Mouse (Mus musculus) stomach, embryonic 14.5 days (tissue): ENCODE measurements around the gene Cyp4f17. TPM values are rescaled to one million over a fixed set of nuclear protein-coding genes. Genes with fewer than 3 reads are reported as not detected.

ENCODE experiments used
- ATAC-seq: fragments of 200-750 bp; cut with Nextera tagmentation; 2 replicates; pipeline ENCODE4 v1.8.0; 2017; ENCODE audit warnings: low read depth, moderate TSS enrichment; ENCODE audit not compliant: insufficient number of reproducible peaks, insufficient read depth, low FRiP score
- H3K27ac ChIP-seq: fragments of 300-500 bp; sonication (generic); 2 replicates; pipeline ENCODE4 v1.5.1; 2014; ENCODE audit warnings: mild to moderate bottlenecking, low read length, moderate library complexity, mixed read lengths
- H3K27me3 ChIP-seq: fragments of 300-500 bp; sonication (generic); 2 replicates; pipeline ENCODE4 v1.6.1; 2014; ENCODE audit warnings: low read length, control low read depth, mixed read lengths; ENCODE audit not compliant: control insufficient read depth, insufficient read depth
- H3K36me3 ChIP-seq: fragments of 300-500 bp; sonication (generic); 2 replicates; pipeline ENCODE4 v1.6.1; 2014; ENCODE audit warnings: mild to moderate bottlenecking, control low read depth, low read length, moderate library complexity, mixed read lengths; ENCODE audit not compliant: control insufficient read depth, insufficient read depth
- H3K4me1 ChIP-seq: fragments of 300-500 bp; sonication (generic); 2 replicates; pipeline ENCODE4 v1.6.1; 2014; ENCODE audit warnings: low read length, control low read depth, mixed read lengths; ENCODE audit not compliant: control insufficient read depth, insufficient read depth
- H3K4me2 ChIP-seq: fragments of 300-500 bp; sonication (generic); replicated peaks from 2 replicates; pipeline ENCODE4 v1.6.1; 2014; ENCODE audit warnings: low read depth, low read length, control low read depth
- H3K4me3 ChIP-seq: fragments of 300-500 bp; sonication (generic); 2 replicates; pipeline ENCODE4 v1.5.1; 2014; ENCODE audit warnings: low read depth, low read length, control low read depth
- H3K9ac ChIP-seq: fragments of 300-500 bp; sonication (generic); replicated peaks from 2 replicates; pipeline ENCODE4 v1.6.1; 2014; ENCODE audit warnings: low read depth, mild to moderate bottlenecking, control low read depth, low read length, moderate library complexity, mixed read lengths
- H3K9me3 ChIP-seq: fragments of 300-500 bp; sonication (generic); 2 replicates; pipeline ENCODE4 v1.6.1; 2016; ENCODE audit warnings: low read depth, low read length, control low read depth; ENCODE audit not compliant: control insufficient read depth
- WGBS: fragments of 180-500 bp; shearing (Covaris S2); extraction: QIAGEN DNeasy Blood & Tissue Kit; methylation state at CpG from one replicate; pipeline ENCODE4 v1.1.7; 2014; 5-methylcytosine and 5-hydroxymethylcytosine counted together
- polyA plus RNA-seq: library from polyadenylated mRNA; unstranded; fragments of >200 nt; fragmentation: Nextera tagmentation; extraction: Ambion mirVana; gene quantifications from 2 replicates; pipeline ENCODE4 v1.2.1, GENCODE M21; 2014

The Cyp4f17 gene
- polyA plus RNA-seq, result 10.1 and 10.6 TPM in 2 replicates

GRCm38 (mm10) chr17:32505851-32506728 lies at the start of gene Cyp4f17:
Gene Cyp4f17, plus strand, starts transcription at chr17:32506050.
- Histone ChIP-seq H3K4me3 (peak within 1 kb of the TSS; percentile 38), H3K36me3 (no peaks in the 10 kb centered on the region), H3K4me2 (peak within 1 kb of the TSS; percentile 73), H3K27ac (peak within 1 kb of the TSS; percentile 62; the same call in 1 of the 2 replicates), H3K9ac (peak within 1 kb of the TSS; percentile 7; the same call in 1 of the 2 replicates), H3K9me3 (no peaks in the 10 kb centered on the region), H3K27me3 (no peaks in the 10 kb centered on the region), H3K4me1 (peaks cover 4% of the 10 kb centered on the region; the same call in 1 of the 2 replicates)
- ATAC-seq, result peak; percentile 88
- 1% methylated on average over 30 of the region's 30 CpGs for WGBS

DNA sequence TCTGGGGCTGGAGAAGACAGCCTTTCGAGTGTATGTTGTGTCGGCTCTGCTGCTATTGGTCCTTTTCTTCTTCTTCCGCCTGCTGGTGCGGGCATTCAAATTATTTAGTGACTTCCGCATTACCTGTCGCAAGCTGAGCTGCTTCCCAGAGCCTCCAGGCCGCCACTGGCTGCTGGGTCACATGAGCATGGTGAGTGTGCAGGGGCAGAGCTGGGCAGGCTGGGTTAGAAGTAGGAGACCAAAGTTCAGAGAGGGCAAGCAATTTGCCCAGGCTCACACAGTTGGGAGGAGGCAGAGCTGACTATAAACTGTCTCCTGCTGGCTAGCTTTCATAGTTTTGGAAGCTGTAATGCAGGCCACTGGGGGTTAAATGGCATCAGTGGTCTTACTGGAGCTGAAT lies 37.4 kb upstream of the Cyp4f17 start:
- Histone ChIP-seq H3K9me3 (no peaks in the 10 kb centered on the region), H3K4me3 (no peak overlapping the region), H3K4me2 (no peak overlapping the region), H3K4me1 (no peaks in the 10 kb centered on the region), H3K27me3 (no peaks in the 10 kb centered on the region), H3K9ac (no peak overlapping the region), H3K27ac (no peak overlapping the region), H3K36me3 (no peaks in the 10 kb centered on the region)
- WGBS, result 42% methylated on average over 7 of the region's 7 CpGs
- ATAC-seq, result no peak

GRCm38 (mm10) chr17:32470795-32471194 lies 35.1 kb upstream of the Cyp4f17 start:
- H3K27ac ChIP-seq, result no peak overlapping the region

DNA sequence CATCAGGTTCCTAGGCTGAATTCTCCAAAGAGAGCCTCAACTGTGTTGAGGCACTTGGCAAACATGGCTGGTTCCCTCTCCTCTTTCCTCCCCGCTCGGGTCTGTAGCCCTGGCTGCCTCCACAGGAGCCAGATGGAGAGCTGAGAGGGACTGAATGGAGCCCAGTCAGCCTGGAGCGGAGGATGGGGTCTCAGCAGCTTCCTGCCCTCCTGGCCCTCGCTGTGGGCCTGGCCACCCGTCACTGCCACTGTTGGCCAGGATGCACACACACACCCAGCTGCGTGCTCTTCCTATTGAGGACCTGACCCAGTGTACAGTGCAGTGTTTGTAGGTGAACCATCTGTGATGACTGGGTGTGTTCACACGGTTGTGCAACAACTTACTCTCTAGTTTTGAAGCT lies 33.7 kb upstream of the Cyp4f17 start:
- no peaks in the 10 kb centered on the region for H3K27me3 ChIP-seq
- no peak overlapping the region for H3K27ac ChIP-seq
- no peaks in the 10 kb centered on the region for H3K36me3 ChIP-seq
- H3K9ac ChIP-seq, result no peak overlapping the region
- no peaks in the 10 kb centered on the region for H3K4me1 ChIP-seq
- H3K4me2 ChIP-seq, result no peak overlapping the region
- no peaks in the 10 kb centered on the region for H3K9me3 ChIP-seq
- H3K4me3 ChIP-seq, result no peak overlapping the region
- 52% methylated on average over 7 of the region's 7 CpGs for WGBS
- ATAC-seq, result no peak

More at GRCm38 (mm10) chr17:32470795-32471194, 35.1 kb upstream of the Cyp4f17 start:
- Histone ChIP-seq H3K36me3 (no peaks in the 10 kb centered on the region), H3K27me3 (no peaks in the 10 kb centered on the region), H3K9ac (no peak overlapping the region), H3K4me1 (no peaks in the 10 kb centered on the region), H3K4me2 (no peak overlapping the region), H3K4me3 (no peak overlapping the region), H3K9me3 (no peaks in the 10 kb centered on the region)
- ATAC-seq, result no peak
- WGBS, result 79% methylated on average over 4 of the region's 4 CpGs

DNA sequence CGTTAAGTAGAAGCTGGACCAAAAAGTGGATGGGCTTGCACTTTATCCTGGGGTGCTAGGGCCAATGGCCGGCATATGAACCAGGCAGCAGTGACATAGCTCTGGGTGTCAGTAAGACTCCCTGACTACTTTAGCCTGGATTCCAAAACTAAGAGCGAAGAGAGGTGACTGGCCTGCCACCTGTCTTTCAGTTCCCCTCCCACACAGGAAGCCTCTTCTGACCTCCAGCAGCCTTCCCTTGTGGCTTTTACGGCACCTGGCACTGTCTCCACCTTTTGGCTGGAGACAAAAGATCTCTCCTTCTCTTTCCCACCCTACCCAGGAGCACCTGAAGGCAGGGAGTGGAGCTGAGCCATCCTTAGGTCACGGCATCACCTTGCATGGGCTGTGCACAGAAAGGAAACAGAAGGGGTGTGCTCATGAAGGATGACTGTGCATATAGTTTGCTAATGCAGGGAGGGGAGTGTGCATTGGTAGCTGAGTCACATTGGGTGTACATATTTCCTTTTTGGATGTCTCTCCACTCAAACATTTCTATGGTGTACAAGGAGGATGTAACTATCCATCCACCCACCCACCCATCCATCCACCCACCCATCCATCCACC lies 30.8 kb upstream of the Cyp4f17 start:
- Histone ChIP-seq H3K36me3 (no peaks in the 10 kb centered on the region), H3K9ac (no peak overlapping the region), H3K4me3 (no peak overlapping the region), H3K9me3 (no peaks in the 10 kb centered on the region), H3K27ac (no peak overlapping the region), H3K4me2 (no peak overlapping the region), H3K27me3 (no peaks in the 10 kb centered on the region), H3K4me1 (no peaks in the 10 kb centered on the region)
- 85% methylated on average over 5 of the region's 5 CpGs for WGBS
- ATAC-seq, result no peak

DNA sequence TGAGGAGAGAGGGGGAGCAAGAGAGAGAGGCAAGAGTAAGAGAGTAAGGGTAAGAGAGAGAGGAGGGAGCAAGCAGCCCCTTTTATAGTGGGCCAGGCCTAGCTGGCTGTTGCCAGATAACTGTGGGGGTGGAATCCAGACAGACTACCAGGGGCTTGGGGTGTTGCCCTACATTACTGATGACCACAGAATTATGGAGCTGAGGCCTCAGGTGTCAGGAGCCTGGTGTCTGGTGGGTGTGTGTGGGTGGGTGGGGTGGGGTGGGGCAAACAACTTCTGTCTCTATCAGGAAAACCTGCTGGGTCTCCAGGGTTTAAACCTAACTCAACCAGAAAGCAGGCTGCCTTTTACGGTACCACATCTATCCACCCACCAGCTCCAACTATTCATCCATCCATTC lies 28.6 kb upstream of the Cyp4f17 start:
- Histone ChIP-seq H3K36me3 (no peaks in the 10 kb centered on the region), H3K4me3 (no peak overlapping the region), H3K4me2 (no peak overlapping the region), H3K9ac (no peak overlapping the region), H3K9me3 (no peaks in the 10 kb centered on the region), H3K4me1 (no peaks in the 10 kb centered on the region), H3K27ac (no peak overlapping the region), H3K27me3 (no peaks in the 10 kb centered on the region)
- WGBS, result 95% methylated on average over 1 of the region's 1 CpGs
- ATAC-seq, result no peak

- Histone ChIP-seq H3K9me3 (no peaks in the 10 kb centered on the region), H3K27me3 (no peaks in the 10 kb centered on the region), H3K9ac (no peak overlapping the region), H3K36me3 (no peaks in the 10 kb centered on the region), H3K4me1 (0 out of 2 replicates have a peak, but pooled peaks cover 3% of the 10 kb centered on the region), H3K4me2 (no peak overlapping the region), H3K4me3 (no peak overlapping the region), H3K27ac (no peak overlapping the region)
- WGBS, result 66% methylated on average over 2 of the region's 2 CpGs
- no peak for ATAC-seq
Measured at GRCm38 (mm10) chr17:32478727-32479126, 27.1 kb upstream of the Cyp4f17 start.

DNA sequence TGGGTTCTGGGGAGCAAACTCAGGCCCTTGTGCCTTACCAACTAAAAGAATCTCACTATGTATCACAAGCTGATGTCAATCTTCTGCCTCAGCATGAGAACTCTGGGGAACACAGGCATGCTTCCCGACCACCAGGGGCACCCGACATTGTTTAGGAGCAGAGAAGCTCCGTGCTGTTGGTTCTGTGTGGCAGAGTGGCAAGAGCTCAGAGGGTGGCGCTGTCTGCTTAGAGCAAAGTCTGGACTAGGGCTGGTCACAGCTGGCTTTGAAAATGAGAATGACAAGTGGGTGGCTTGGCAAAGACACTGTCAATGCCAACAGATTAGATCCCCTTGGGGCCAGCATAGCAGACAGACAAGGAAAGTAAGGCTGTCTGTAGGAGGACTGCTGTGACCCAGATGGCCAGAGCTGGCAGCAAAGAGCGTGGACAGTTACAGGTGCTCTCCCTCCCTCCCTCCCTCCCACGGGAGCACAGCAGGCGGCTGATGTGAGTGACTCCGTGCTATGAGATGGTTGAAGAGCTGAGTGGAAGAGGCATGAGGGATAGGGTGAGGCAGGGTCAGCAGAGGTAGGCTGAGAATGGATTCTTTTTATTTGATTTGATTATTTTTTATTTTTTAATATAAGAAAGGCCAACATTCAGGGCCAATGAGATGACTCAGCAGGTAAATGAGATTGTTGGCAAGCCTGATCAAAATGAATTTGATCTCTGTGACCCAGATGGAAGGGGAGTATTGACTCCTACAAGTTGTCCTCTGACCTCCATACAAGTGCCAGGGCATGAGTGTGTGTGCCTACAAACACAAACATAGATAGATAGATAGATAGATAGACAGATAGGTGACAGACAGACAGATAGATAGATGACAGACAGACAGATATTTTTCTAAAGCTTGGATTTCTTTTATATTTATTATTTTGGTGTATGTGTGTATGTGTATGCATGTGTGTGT lies 26.0 kb upstream of the Cyp4f17 start:
- H3K9ac ChIP-seq, result no peak overlapping the region
- no peaks in the 10 kb centered on the region for H3K36me3 ChIP-seq
- no peaks in the 10 kb centered on the region for H3K9me3 ChIP-seq
- no peak for ATAC-seq
- no peaks in the 10 kb centered on the region for H3K27me3 ChIP-seq
- H3K4me2 ChIP-seq, result no peak overlapping the region
- 7% methylated on average over 8 of the region's 8 CpGs for WGBS
- H3K27ac ChIP-seq, result no peak overlapping the region
- H3K4me3 ChIP-seq, result no peak overlapping the region
- H3K4me1 ChIP-seq, result 0 out of 2 replicates have a peak, but pooled peaks cover 3% of the 10 kb centered on the region
